Mouse (Mus musculus): Measurements from ENCODE around the gene Pnpo. TPM values are rescaled to one million over a fixed set of nuclear protein-coding genes. Genes with fewer than 3 reads are reported as not detected.

The Pnpo gene
- polyA plus RNA-seq, 1 experiment: 65.6 TPM

GRCm38 (mm10) chr11:96929096-96929765, 14.6 kb downstream of the Pnpo start:
- WGBS: 86% methylated on average over 13 of the region's 13 CpGs
- Histone ChIP-seq H3K4me3 (replicated peaks; ENCODE audit: control insufficient read depth, low read depth, low read length) (no peak overlapping the region), H3K27ac (ENCODE audit: control insufficient read depth, insufficient read depth, low read depth, low read length, poor library complexity) (no peak overlapping the region), H3K4me1 (ENCODE audit: control insufficient read depth, insufficient read depth, low read length) (peaks cover 7% of the 10 kb centered on the region)
- TF ChIP-seq POLR2A (IDR thresholded peaks at IDR 0.05; ENCODE audit: borderline replicate concordance, control insufficient read depth, low read depth, low read length) (no peak), CTCF (IDR thresholded peaks at IDR 0.05; ENCODE audit: control insufficient read depth, insufficient read depth, low read length) (no peak)

DNA sequence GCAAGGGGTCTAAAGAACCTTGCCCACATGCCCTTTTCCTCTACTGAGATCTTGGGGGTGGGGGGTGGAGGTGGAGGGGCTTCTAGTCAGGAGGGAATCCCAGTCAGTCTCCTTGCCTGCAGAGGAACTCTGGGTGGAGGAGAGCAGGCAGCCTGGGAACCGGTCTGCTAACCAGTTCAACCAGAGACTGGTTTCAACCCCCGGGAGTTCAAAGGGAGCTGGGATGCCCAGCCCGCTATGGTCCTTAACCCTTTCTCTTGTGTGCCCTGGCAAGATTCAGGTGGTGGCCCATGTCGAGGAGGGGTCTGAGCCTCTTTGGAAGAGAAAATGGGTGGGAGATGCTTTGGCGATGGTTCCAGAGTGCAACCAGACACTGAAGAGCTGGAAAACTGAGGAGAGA, 15.1 kb downstream of the Pnpo start:
- WGBS: 61% methylated on average over 5 of the region's 5 CpGs
- TF ChIP-seq POLR2A (IDR thresholded peaks at IDR 0.05; ENCODE audit: borderline replicate concordance, control insufficient read depth, low read depth, low read length) (no peak), CTCF (IDR thresholded peaks at IDR 0.05; ENCODE audit: control insufficient read depth, insufficient read depth, low read length) (no peak)
- H3K4me3 ChIP-seq (replicated peaks; ENCODE audit: control insufficient read depth, low read depth, low read length): no peak overlapping the region
- no peak overlapping the region for H3K27ac ChIP-seq (ENCODE audit: control insufficient read depth, insufficient read depth, low read depth, low read length, poor library complexity)
- H3K4me1 ChIP-seq (ENCODE audit: control insufficient read depth, insufficient read depth, low read length): peaks cover 7% of the 10 kb centered on the region

- Histone ChIP-seq H3K27ac (ENCODE audit: control insufficient read depth, insufficient read depth, low read depth, low read length, poor library complexity) (no peak within 1 kb of the TSS), H3K4me1 (ENCODE audit: control insufficient read depth, insufficient read depth, low read length) (peaks cover 7% of the 10 kb centered on the region)
- WGBS: 70% methylated on average over 2 of the region's 2 CpGs
Measured at GRCm38 (mm10) chr11:96928088-96928487, 15.7 kb downstream of the Pnpo start, which contains the start of gene Prr15l. TSS of gene Prr15l (plus strand) at chr11:96928104.

GRCm38 (mm10) chr11:96926587-96926986, 17.2 kb downstream of the Pnpo start:
- 67% methylated on average over 5 of the region's 5 CpGs for WGBS
- H3K27ac ChIP-seq (ENCODE audit: control insufficient read depth, insufficient read depth, low read depth, low read length, poor library complexity): no peak overlapping the region
- TF ChIP-seq POLR2A (IDR thresholded peaks at IDR 0.05; ENCODE audit: borderline replicate concordance, control insufficient read depth, low read depth, low read length) (no peak), CTCF (IDR thresholded peaks at IDR 0.05; ENCODE audit: control insufficient read depth, insufficient read depth, low read length) (no peak)
- H3K4me3 ChIP-seq (replicated peaks; ENCODE audit: control insufficient read depth, low read depth, low read length): no peak overlapping the region
- peaks cover 7% of the 10 kb centered on the region for H3K4me1 ChIP-seq (ENCODE audit: control insufficient read depth, insufficient read depth, low read length)

More at GRCm38 (mm10) chr11:96928088-96928487, 15.7 kb downstream of the Pnpo start, which contains the start of gene Prr15l:
- no peak within 1 kb of the TSS for H3K4me3 ChIP-seq (replicated peaks; ENCODE audit: control insufficient read depth, low read depth, low read length)
- TF ChIP-seq POLR2A (IDR thresholded peaks at IDR 0.05; ENCODE audit: borderline replicate concordance, control insufficient read depth, low read depth, low read length): no peak

GRCm38 (mm10) chr11:96925469-96926148, 18.2 kb downstream of the Pnpo start:
- peak overlapping the region; percentile 39 for H3K27ac ChIP-seq (ENCODE audit: control insufficient read depth, insufficient read depth, low read depth, low read length, poor library complexity)
- no peak for TF ChIP-seq CTCF (IDR thresholded peaks at IDR 0.05; ENCODE audit: control insufficient read depth, insufficient read depth, low read length)
- TF ChIP-seq POLR2A (IDR thresholded peaks at IDR 0.05; ENCODE audit: borderline replicate concordance, control insufficient read depth, low read depth, low read length): no peak
- 59% methylated on average over 12 of the region's 12 CpGs for WGBS
- H3K4me3 ChIP-seq (replicated peaks; ENCODE audit: control insufficient read depth, low read depth, low read length): no peak overlapping the region
- peaks cover 7% of the 10 kb centered on the region for H3K4me1 ChIP-seq (ENCODE audit: control insufficient read depth, insufficient read depth, low read length)

GRCm38 (mm10) chr11:96924861-96925260, 18.9 kb downstream of the Pnpo start:
- Histone ChIP-seq H3K4me3 (replicated peaks; ENCODE audit: control insufficient read depth, low read depth, low read length) (no peak overlapping the region), H3K4me1 (ENCODE audit: control insufficient read depth, insufficient read depth, low read length) (peaks cover 7% of the 10 kb centered on the region), H3K27ac (ENCODE audit: control insufficient read depth, insufficient read depth, low read depth, low read length, poor library complexity) (peak overlapping the region; percentile 63)
- WGBS: 29% methylated on average over 11 of the region's 11 CpGs
- no peak for TF ChIP-seq CTCF (IDR thresholded peaks at IDR 0.05; ENCODE audit: control insufficient read depth, insufficient read depth, low read length)
- TF ChIP-seq POLR2A (IDR thresholded peaks at IDR 0.05; ENCODE audit: borderline replicate concordance, control insufficient read depth, low read depth, low read length): no peak

DNA sequence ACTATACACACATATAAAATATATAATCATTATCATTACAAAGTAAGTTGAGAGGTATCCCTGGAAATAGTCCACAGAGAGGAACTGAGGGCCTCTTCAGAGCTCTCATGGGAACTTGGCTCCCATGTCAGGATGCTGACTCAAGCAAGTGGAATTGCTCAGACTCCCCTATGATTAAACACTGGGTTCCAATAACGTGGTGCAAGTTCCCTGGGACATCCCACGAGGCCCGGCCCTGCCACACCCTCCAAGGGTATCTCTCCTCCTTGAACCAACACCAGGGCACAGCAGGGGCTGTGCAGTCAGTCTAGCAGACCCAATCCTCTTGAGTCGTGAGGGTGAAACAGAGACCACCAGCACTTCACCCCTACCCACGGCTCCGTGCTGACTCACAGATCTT, 24.8 kb downstream of the Pnpo start:
- H3K4me3 ChIP-seq (replicated peaks; ENCODE audit: control insufficient read depth, low read depth, low read length): no peak overlapping the region
- H3K4me1 ChIP-seq (ENCODE audit: control insufficient read depth, insufficient read depth, low read length): peaks cover 4% of the 10 kb centered on the region
- no peak overlapping the region for H3K27ac ChIP-seq (ENCODE audit: control insufficient read depth, insufficient read depth, low read depth, low read length, poor library complexity)
- no peak for TF ChIP-seq CTCF (IDR thresholded peaks at IDR 0.05; ENCODE audit: control insufficient read depth, insufficient read depth, low read length)
- 69% methylated on average over 6 of the region's 6 CpGs for whole genome bisulfite sequencing

- WGBS: 49% methylated on average over 6 of the region's 6 CpGs
- no peak for TF ChIP-seq POLR2A (IDR thresholded peaks at IDR 0.05; ENCODE audit: borderline replicate concordance, control insufficient read depth, low read depth, low read length)
- no peak for TF ChIP-seq CTCF (IDR thresholded peaks at IDR 0.05; ENCODE audit: control insufficient read depth, insufficient read depth, low read length)
- Histone ChIP-seq H3K4me1 (ENCODE audit: control insufficient read depth, insufficient read depth, low read length) (peaks cover 4% of the 10 kb centered on the region), H3K27ac (ENCODE audit: control insufficient read depth, insufficient read depth, low read depth, low read length, poor library complexity) (peak overlapping the region; percentile 74), H3K4me3 (replicated peaks; ENCODE audit: control insufficient read depth, low read depth, low read length) (no peak overlapping the region)
Measured at GRCm38 (mm10) chr11:96917415-96917814, 26.4 kb downstream of the Pnpo start.
